Mouse (Mus musculus): ENCODE measurements around the gene Wdr63.

Wdr63 gene

GRCm38 (mm10) chr3:146053082-146053814 lies 54.7 kb downstream of the Wdr63 start:
- DNase-seq (ENCODE audit: low spot score): peak; percentile 28

- DNase-seq (ENCODE audit: low spot score): peak; percentile 64
These were observed 56.5 kb downstream of the Wdr63 start for GRCm38 (mm10) chr3:146051277-146052007.

- no peak for DNase-seq (ENCODE audit: low spot score)
These were observed 58.0 kb downstream of the Wdr63 start for GRCm38 (mm10) chr3:146049951-146050350.

GRCm38 (mm10) chr3:146047704-146048207 lies 60.2 kb downstream of the Wdr63 start:
- peak; percentile 61 for DNase-seq (ENCODE audit: low spot score)

DNA sequence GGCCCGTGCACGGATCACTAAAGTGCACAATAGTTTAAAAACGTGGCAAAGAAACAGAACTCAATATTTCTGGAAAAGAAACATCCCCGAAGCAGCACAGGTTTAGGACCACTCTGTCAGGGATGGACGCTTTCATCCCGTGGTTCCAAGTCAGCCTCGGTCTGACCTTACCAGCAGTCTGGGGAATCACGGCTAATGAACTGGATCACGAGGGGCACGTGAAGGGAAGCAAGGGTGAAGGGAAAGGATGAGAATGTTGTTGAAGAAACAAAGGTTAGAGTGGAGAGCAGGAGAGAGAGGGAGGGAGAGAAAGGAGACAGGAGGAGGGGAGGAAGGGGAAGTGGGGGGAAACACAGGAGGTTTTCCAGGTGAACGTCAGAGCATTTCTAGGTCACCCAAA lies 61.9 kb downstream of the Wdr63 start:
- no peak for DNase-seq (ENCODE audit: low spot score)

GRCm38 (mm10) chr3:146044977-146045376 lies 63.0 kb downstream of the Wdr63 start:
- no peak for DNase-seq (ENCODE audit: low spot score)

- DNase-seq (ENCODE audit: low spot score): no peak
These were observed 66.5 kb downstream of the Wdr63 start for GRCm38 (mm10) chr3:146041382-146041781.

- no peak for DNase-seq (ENCODE audit: low spot score)
These were observed 68.6 kb downstream of the Wdr63 start for GRCm38 (mm10) chr3:146039132-146039903.

- DNase-seq (ENCODE audit: low spot score): no peak
These were observed 70.0 kb downstream of the Wdr63 start for GRCm38 (mm10) chr3:146037906-146038305.

DNA sequence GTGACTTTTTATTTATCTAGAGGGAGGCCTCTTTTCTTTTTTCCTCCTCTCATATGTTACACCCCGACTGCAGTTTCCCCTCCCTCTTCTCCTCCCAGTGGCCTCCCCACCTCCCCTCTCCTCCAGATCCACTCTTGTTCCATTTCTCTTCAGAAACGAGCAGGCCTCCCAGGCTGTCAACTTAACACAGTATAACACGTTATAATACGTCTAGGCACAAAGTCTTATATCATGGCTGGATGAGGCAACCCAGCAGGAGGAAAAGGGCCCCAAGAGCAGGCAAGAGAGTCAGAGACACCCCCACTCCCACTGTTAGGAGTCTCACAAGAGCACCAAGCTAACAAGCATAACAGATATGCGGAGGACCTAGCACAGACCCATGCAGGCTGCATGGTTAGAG lies 75.0 kb downstream of the Wdr63 start:
- DNase-seq (ENCODE audit: low spot score): no peak

- no peak for DNase-seq (ENCODE audit: low spot score)
These were observed 77.6 kb downstream of the Wdr63 start for GRCm38 (mm10) chr3:146030255-146030836.

DNA sequence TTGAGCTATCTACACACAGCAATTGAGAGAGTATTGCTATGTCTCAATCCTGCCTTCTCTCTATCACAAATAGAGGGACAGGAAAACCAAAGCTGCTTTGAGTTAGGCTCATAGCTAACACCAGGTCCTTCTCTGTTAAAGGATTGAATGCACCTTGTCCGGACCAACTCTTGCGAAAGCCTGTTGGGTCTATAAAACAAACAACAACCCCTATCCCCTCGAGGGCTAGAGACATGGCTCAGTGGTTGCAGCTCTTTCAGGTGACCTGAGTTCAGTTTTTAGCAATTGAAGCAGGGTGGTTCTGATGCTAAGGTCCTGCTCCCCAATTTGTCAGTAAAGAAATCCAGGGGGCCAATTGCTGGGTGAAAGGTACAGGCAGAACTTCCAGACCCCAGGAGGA lies 78.7 kb downstream of the Wdr63 start:
- no peak for DNase-seq (ENCODE audit: low spot score)

GRCm38 (mm10) chr3:146028406-146028805 lies 79.5 kb downstream of the Wdr63 start:
- DNase-seq (ENCODE audit: low spot score): no peak

- DNase-seq (ENCODE audit: low spot score): no peak
These were observed 80.8 kb downstream of the Wdr63 start for GRCm38 (mm10) chr3:146027116-146027515.

GRCm38 (mm10) chr3:146025499-146025898 lies 82.4 kb downstream of the Wdr63 start:
- DNase-seq (ENCODE audit: low spot score): no peak

DNA sequence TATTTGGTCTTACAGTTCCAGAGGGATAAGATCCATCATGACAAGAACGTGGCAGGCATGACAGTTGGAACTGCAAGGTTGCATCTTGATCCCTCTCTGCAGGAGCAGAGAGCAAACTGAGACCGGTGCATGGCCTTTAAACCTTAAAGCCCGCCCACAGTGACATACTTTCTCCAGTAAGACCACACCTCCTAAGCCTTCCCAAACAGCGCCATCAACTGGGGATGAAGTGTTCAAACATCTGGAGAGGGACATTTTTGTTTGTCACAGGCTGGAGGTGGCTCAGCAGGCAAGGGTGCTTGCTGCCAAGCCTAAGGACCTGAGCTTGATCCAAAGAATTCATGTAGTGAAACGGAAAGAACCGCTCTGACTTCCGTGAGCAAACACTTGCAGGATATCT lies 83.2 kb downstream of the Wdr63 start:
- DNase-seq (ENCODE audit: low spot score): no peak

GRCm38 (mm10) chr3:146022232-146022631 lies 85.7 kb downstream of the Wdr63 start:
- DNase-seq (ENCODE audit: low spot score): no peak

GRCm38 (mm10) chr3:146017521-146017920 lies 90.4 kb downstream of the Wdr63 start:
- no peak for DNase-seq (ENCODE audit: low spot score)

GRCm38 (mm10) chr3:146016979-146017378 lies 91.0 kb downstream of the Wdr63 start:
- no peak for DNase-seq (ENCODE audit: low spot score)

- DNase-seq (ENCODE audit: low spot score): no peak
These were observed 93.6 kb downstream of the Wdr63 start for GRCm38 (mm10) chr3:146014321-146014720.

- DNase-seq (ENCODE audit: low spot score): no peak
These were observed 94.4 kb downstream of the Wdr63 start for GRCm38 (mm10) chr3:146013490-146013889.

DNA sequence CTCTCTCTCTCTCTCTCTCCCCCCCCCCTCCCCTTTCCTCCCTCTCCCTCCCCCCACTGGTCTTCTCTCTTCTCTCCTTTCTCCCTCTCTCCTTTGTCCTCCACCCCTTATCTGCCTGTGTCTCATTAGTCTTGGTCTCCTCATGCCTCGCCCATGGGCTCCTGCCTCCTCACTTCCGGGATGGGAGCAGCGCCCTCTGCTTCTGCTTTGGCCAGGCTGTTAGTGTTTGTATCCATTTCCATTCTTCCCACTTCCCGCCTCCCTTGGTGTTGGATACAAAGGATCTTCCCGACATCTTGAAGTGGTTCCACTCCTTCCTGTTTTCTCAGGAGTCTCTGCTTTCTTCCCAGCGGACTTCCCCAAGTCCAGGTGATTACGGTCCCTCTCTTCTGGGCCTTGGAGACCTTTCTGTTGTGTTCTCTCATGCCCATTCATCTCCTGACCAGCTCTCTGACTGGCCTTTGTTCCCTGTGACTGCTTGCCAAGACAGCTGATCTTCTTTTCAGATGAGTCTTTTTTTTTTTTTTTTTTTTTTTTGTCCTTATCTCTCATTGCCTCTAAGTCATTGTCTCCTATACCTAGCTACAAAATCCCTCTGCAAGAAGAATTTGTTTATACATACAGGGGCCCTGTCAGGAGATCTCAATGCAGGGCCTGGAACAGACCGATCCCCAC lies 96.2 kb downstream of the Wdr63 start:
- no peak for DNase-seq (ENCODE audit: low spot score)

Measured in testis, postnatal 10 days (tissue).